Mouse (Mus musculus) left cerebral cortex, adult 2 months (tissue): ENCODE data around the gene Meiob. TPM values are rescaled to one million over a fixed set of nuclear protein-coding genes. Genes with fewer than 3 reads are reported as not detected.

Source experiments
- DNase-seq, 2 experiments: peaks; one replicate each; pipeline ENCODE4 v3.0.0; 2021 to 2022; ENCODE audit warnings: low spot score in 2 of 2, mixed read lengths in 1 of 2; ENCODE audit errors: extremely low spot score in 1 of 2
- H3K27ac ChIP-seq: fragments of 200-600 bp; 2 replicates; pipeline ENCODE4 v1.8.1; 2022
- H3K4me3 ChIP-seq: fragments of 200-600 bp; 2 replicates; pipeline ENCODE4 v1.8.1; 2022
- CTCF ChIP-seq: fragments of 200-600 bp; IDR thresholded peaks from 2 replicates; pipeline ENCODE4 v1.8.1; 2022; ENCODE audit warnings: antibody characterized with exemption, mild to moderate bottlenecking, moderate library complexity
- intact Hi-C: fragments of 180-260 bp; cut with DNase I; formaldehyde crosslinking; loops from one replicate; pipeline ENCODE4 v1.15.1; 2025
- total RNA-seq, 2 experiments: library from RNA; stranded (reverse); gene quantifications; 2 replicates each; pipeline ENCODE4 v1.2.3; 2021

Meiob gene
- total RNA-seq, 2 experiments from 2014 or later: not detected

- DNase-seq: no peak
- intact Hi-C loops: loop anchor here (5.0 kb wide), 1 partner anchor 135 kb away; no protein-coding TSS in a partner anchor
- TF ChIP-seq CTCF: peak; percentile 57
- H3K27ac ChIP-seq: no peak overlapping the region
- no peak overlapping the region for H3K4me3 ChIP-seq
Observed at GRCm38 (mm10) chr17:24881738-24882440, 77.8 kb downstream of the Meiob start.

DNA sequence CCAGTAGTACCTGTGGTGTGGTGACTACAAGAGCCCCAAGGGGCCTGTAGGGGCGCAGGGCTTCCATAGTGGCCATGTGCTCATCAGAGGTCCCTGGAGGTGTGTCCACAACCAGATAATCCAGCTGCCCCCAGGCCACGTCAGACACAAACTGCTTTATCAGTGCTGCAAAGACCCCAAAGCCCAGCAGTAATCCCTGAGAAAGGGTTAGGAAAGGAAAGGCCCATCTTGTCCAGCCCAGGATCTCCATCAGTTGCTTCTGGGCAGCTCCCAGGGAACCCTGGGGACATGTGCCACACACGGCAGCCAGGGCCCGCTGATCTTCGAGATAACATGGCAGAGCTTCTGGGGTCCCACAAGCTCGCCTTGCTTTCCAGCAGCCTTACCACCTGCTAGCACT lies 80.3 kb downstream of the Meiob start:
- no peak for TF ChIP-seq CTCF
- Histone ChIP-seq H3K4me3 (no peak overlapping the region), H3K27ac (no peak overlapping the region)
- DNase-seq: no peak
- intact Hi-C loops: loop anchor here (5.0 kb wide), 1 partner anchor 137 kb away; no protein-coding TSS in a partner anchor

DNA sequence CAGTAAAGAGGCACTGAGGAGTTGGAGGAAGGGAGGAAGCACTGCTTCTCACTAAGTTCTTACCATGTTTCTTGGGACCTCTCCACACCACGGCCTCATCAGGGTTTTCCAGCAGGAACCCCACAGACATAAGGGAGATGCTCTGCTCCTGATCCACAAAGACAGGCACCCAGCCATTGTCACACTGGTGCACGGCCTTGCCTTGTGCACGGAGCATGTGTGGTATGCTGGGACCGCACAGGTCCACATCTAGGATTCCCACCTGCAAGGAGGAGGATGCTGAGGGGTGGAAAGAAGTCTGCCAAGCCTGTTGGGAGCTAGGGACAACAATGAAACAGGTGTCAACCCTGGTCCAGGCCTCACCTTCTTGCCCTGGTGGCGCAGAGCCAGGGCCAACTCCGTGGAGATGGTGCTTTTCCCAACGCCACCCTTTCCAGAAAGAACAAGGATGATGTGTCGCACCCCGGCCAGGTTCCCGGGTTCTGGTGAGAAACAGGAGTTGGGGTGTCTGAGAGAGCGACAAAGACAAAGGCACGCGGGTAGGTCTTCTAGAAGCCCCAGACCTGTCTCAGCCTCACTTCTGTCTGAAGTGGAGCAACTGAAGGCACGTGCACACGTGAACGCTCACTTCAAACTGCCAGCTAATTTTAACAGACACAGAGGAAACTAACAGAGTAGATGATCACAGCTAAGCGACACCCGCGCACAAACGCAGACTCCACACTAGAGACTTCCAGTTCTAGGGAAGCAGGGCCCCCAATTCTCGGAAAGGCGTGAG lies 81.5 kb downstream of the Meiob start:
- intact Hi-C loops: no loop called here
- TF ChIP-seq CTCF: no peak
- peak in 1 of 2 experiments; percentile 24 for DNase-seq
- Histone ChIP-seq H3K4me3 (peak overlapping the region; percentile 65), H3K27ac (peak overlapping the region; percentile 1; the same call in 1 of the 2 replicates)

DNA sequence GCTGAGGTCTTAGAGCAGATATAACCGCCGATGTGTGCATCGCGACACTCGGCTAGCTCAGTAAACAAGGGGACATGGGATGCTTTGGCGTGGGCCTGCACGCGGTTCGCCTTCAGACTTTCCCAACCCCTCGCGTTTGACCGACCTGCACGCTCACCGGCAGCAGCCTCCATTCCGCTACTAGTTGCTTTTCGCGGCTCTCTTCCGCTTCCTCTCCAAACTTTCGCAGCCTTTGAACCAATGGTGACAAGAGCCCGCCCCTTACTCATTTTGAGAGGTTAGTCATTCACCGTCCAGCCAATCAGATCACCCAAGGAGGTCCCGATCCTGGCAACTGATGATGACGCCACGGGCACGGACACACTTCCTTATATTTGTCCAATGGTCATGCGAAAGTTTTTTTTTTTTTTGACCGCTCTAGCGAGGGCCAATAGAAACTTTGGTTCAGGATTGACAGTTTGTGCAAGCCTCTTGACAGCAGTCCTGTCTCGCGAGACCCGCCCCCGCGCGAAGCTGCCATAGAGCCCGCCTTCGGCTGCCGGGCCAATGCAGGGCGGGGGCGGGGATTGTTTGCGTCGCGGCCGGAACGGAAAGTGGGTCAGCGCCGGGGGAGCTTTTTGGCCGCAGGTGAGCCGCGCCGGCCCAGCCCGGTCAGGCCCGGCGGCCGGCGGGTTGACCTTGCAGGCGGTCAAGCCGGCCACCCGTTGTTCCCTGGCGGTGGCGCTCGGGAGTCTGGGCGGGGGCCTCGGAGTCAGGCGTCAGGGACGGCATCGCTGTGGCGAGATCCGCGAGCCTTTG lies 82.2 kb downstream of the Meiob start, which contains the start of the genes Nubp2 and Spsb3:
Nubp2 (minus strand) TSS at position 216 of the 798 bp plus-strand sequence.
Spsb3 (plus strand) TSS at position 510 of the 798 bp plus-strand sequence.
- intact Hi-C loops: no loop called here
- TF ChIP-seq CTCF: peak; percentile 24
- H3K27ac ChIP-seq: peak within 1 kb of the TSS; percentile 96
- H3K4me3 ChIP-seq: peak within 1 kb of the TSS; percentile 82
- peak; percentile 97 for DNase-seq

DNA sequence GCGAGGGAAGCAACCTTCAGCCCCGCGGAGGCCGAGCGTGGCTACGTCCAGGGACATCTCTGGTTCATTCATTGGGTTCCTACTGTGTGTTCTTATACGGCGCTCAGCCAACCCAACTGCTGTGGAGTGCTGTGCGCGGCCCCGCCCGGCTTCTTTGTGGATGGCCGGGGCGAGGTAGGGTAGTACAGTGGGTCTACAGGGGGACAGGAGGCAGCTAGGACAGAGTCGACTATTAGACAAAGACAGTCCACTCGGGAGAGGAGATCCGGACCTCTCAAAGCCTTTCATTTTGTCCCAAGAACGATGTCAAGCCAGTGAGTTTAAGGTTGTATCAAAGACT lies 82.8 kb downstream of the Meiob start:
- intact Hi-C loops: no loop called here
- no peak for TF ChIP-seq CTCF
- no peak for DNase-seq
- Histone ChIP-seq H3K27ac (peak overlapping the region; percentile 96), H3K4me3 (peak overlapping the region; percentile 82)

DNA sequence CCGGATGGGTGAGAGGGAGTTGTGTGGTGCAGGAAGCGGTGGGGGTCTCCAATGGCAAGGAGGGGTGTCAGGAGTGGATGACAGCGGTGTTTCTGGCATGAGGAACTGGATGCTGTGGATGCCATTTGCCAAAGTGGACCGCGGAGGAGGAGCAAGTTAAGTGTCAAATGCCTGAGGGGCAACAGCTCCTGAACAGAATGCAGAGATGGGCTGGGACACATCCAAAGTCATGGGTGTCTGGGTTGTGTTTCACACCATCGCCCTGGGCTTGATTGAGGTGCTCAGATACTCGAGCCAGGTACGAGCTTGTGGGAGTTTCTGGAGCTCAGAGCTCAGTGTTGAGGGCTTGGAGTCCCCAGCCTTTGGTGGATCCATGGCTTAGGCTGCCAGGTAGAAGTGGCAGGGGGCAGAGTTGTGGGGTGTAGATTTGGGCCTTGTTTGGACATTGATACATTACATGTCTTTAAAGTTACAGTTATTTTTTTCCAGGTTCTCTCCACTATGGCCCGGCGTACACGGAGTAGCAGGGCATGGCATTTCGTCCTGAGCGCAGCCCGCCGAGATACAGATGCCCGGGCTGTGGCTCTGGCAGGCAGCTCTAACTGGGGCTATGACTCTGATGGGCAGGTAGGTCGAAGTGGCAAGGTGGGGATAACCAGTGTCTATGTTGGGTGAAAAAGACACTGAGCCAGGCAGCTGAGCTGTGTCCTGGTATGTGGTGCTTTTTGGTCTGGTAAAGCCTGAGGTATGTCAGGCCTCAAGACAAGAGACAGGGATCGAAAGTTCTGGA lies 83.4 kb downstream of the Meiob start:
- H3K4me3 ChIP-seq: peak overlapping the region; percentile 82
- peak in 1 of 2 experiments; percentile 20 for DNase-seq
- TF ChIP-seq CTCF: no peak
- H3K27ac ChIP-seq: peak overlapping the region; percentile 96
- intact Hi-C loops: no loop called here

GRCm38 (mm10) chr17:24888862-24889261 lies 84.8 kb downstream of the Meiob start:
- no peak for TF ChIP-seq CTCF
- no peak overlapping the region for H3K27ac ChIP-seq
- no peak for DNase-seq
- intact Hi-C loops: no loop called here
- no peak overlapping the region for H3K4me3 ChIP-seq

Other genes starting within 250 kb of the Meiob start
- gene Tsc2, start 171.7 kb upstream of the Meiob start, total RNA-seq: 100 to 1,000 TPM; 140 to 159 TPM
- gene Nthl1, start 171.6 kb upstream of the Meiob start, total RNA-seq: 1 to 10 TPM; 5.5 to 5.7 TPM
- 10 to 100 TPM; 50.2 to 51.0 TPM for gene Slc9a3r2, start 154.0 kb upstream of the Meiob start, total RNA-seq
- gene Npw, start 145.8 kb upstream of the Meiob start, total RNA-seq: 1 to 10 TPM in 1 of 2 experiments, under 1 TPM in 1; 0.58 to 1.4 TPM
- 10 to 100 TPM; 41.6 to 49.0 TPM for gene Zfp598, start 134.6 kb upstream of the Meiob start, total RNA-seq
- gene Syngr3, start 114.3 kb upstream of the Meiob start, total RNA-seq: 100 to 1,000 TPM; 177 to 188 TPM
- gene Gfer, start 108.1 kb upstream of the Meiob start, total RNA-seq: 10 to 100 TPM; 20.0 to 23.2 TPM
- 1 to 10 TPM; 3.2 to 3.9 TPM for gene Noxo1, start 108.1 kb upstream of the Meiob start, total RNA-seq
- 10 to 100 TPM; 24.7 to 26.4 TPM for gene Tbl3, start 96.6 kb upstream of the Meiob start, total RNA-seq
- 1 to 10 TPM in 1 of 2 experiments, not detected in 1; 1.1 TPM for gene Rnf151, start 86.2 kb upstream of the Meiob start, total RNA-seq
- 100 to 1,000 TPM; 284 to 288 TPM for gene Rps2, start 86.2 kb upstream of the Meiob start, total RNA-seq
- 100 to 1,000 TPM; 208 to 222 TPM for gene Ndufb10, start 79.8 kb upstream of the Meiob start, total RNA-seq
- under 1 TPM; 0.34 to 0.68 TPM for gene Rpl3l, start 76.5 kb upstream of the Meiob start, total RNA-seq
- gene Msrb1, start 67.6 kb upstream of the Meiob start, total RNA-seq: 10 to 100 TPM; 31.8 to 34.7 TPM
- gene Hs3st6, start 51.3 kb upstream of the Meiob start, total RNA-seq: under 1 TPM; 0.28 to 0.29 TPM
- 100 to 1,000 TPM; 129 to 141 TPM for gene Hagh, start 35.9 kb downstream of the Meiob start, total RNA-seq
- gene Fahd1, start 46.1 kb downstream of the Meiob start, total RNA-seq: 10 to 100 TPM; 17.4 to 20.4 TPM
- not detected for gene Igfals, start 61.7 kb downstream of the Meiob start, total RNA-seq
- 10 to 100 TPM; 30.7 to 32.4 TPM for gene Nubp2, start 82.1 kb downstream of the Meiob start, total RNA-seq
- gene Spsb3, start 82.4 kb downstream of the Meiob start, total RNA-seq: 10 to 100 TPM; 58.6 to 63.3 TPM
- gene Eme2, start 90.8 kb downstream of the Meiob start, total RNA-seq: 10 to 100 TPM; 54.8 to 55.2 TPM
- gene Mrps34, start 90.8 kb downstream of the Meiob start, total RNA-seq: 10 to 100 TPM; 67.6 to 72.1 TPM
- 10 to 100 TPM; 46.5 to 51.2 TPM for gene Nme3, start 92.2 kb downstream of the Meiob start, total RNA-seq
- 100 to 1,000 TPM; 390 to 407 TPM for gene Mapk8ip3, start 132.7 kb downstream of the Meiob start, total RNA-seq
- 1 to 10 TPM; 5.3 to 6.9 TPM for gene Jpt2, start 156.4 kb downstream of the Meiob start, total RNA-seq
- 10 to 100 TPM; 31.9 to 33.9 TPM for gene Cramp1l, start 211.5 kb downstream of the Meiob start, total RNA-seq
- 10 to 100 TPM; 17.9 to 21.0 TPM for gene Ift140, start 211.8 kb downstream of the Meiob start, total RNA-seq